Mouse (Mus musculus) small intestine, adult 2 months (tissue): ENCODE measurements around the gene Wnt9a.

ENCODE experiments used
- CTCF ChIP-seq: fragments of 200-500 bp; IDR thresholded peaks from 2 replicates; pipeline ENCODE4 v1.5.1; 2012; ENCODE audit warnings: low read depth, mild to moderate bottlenecking, control low read depth, inconsistent platforms, low read length, moderate library complexity, mixed read lengths; ENCODE audit not compliant: insufficient replicate concordance, insufficient read length; ENCODE audit errors: extremely low read depth
- POLR2A ChIP-seq: fragments of 200-500 bp; IDR thresholded peaks from 2 replicates; pipeline ENCODE4 v1.6.1; 2012; ENCODE audit warnings: low read depth, mild to moderate bottlenecking, control low read depth, inconsistent platforms, low read length, moderate library complexity

DNA sequence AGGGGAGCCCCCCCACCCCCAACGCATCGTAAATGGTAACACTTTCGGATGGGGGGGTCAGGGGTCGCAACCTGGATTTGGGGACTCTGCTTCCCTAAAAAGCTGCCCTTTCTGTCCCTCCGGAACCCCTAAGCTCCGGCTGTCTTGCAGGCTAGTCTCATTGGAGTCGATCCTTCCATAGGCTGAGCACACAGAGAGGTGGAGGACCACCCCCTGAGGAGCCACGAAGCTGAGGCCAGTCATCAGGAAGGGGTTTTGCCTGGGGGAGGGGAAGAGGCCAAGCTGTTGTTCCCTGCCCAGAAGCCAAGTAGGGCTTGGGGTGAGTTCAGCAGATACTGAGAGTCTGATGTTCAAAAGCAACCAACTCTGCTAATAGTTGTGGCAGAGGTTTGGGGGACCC, 42.1 kb upstream of the Wnt9a start:
- TF ChIP-seq CTCF (no peak), POLR2A (no peak)
